Mouse (Mus musculus) embryo, embryonic 11 days (tissue): ENCODE data around the gene Ppp1r1b.

Source experiments
- DNase-seq: peaks from one replicate; pipeline ENCODE4 v3.0.0-alpha.2; 2015

Gene Ppp1r1b

DNA sequence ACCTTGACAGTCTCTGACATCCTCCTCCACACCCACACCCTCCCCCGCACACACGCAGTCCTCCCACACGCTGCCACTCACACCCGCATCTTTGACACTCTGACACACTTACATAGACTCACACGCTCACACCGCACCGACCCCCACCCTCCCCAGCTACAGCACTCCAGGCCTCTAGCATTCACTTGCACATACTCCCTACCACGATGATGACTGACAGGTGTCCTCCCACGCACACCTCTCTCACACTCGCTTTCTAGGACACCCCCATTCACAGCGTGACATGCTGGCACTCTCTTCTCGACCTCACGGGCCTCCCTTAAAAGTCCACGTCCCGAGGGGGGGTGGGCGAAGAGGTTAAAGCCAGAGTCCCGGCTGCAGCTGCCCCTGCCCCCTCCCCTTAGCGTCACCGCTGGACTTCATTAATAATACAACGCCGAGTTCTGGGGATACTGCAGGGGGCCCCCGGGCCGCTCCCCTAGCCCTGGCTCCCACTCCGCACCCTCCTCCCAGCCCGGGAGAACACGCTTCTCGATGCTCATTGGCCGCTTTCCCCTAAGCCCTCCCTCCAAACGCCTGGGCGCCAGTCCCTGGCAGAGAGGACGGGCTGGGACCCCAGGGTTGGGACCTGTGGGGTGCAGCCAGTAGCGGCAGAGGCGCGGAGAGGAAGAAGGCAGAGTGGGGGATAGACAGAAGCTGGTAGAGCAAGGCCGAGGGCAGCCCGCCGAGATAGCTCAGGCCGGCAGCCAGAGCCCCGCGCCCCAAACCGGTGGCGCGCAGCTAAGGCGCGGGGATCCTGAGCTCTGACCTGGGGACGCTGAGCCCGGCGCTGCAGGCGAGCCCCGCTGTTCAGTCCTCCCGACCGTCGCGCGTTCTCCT is at the start of gene Ppp1r1b:
Gene Ppp1r1b (plus strand): TSS at position 322 of the 879 bp plus-strand sequence.
- peak; percentile 59 for DNase-seq

DNA sequence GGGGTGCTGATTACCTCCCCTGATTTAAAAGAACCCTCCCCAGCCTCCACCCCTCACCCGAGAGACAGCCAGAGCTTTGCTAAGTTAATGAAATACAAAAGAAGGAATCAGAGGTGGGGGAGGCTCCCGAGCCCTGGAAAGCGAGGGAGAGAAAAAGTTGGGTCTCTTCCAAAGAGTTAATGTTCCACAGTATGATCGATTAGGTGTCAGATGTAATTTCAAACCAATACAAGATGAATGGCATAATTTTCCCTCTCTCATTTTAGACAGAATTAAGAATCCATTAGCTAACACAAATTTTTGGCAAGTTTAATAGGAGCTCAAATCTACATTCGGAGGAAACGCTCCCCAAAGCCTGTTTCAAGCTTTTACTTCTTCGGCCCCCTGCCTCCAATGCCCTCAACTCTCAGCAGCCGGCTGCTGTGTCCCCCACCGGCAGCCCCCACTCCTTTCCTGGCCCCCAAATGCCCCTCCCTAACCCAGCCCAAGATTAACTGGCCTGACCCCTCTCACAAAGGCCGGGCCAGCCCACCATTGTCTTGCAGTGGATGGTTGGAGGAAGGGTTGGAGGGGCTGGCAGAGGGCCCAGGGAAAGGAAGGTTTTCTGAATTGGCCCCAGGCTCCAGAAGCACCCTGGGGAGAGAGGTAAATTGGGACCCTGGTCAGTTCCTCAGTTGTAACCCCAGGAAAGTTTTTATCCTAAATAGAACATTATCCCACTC is 49.6 kb upstream of the Ppp1r1b start:
- DNase-seq = peak; percentile 41

DNA sequence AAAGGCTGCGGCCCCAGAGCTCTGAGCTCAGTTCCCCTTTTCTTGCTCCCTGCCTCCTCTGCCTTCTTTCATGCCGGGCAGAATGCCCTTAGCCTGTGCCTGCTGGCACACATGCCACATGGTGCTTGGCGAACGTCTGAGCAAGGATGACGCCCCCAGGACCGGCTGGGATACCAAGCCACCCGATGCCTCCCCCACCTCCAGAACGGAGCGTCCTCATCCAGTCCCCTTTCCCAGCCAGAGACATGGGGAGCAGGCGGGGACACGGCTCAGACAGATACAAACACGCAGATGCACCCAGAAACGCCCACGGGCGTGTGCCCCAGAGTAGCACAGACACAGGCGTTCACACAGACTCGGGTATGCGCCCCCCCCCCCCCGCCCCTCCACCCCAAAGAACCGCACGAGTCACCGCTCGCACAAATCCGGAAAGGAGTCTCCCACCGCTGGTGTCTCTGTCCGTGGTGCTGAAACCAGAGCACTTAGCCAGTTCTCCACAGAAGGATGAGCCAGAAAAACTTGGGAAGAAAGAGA is 34.3 kb upstream of the Ppp1r1b start:
- peak; percentile 88 for DNase-seq

DNA sequence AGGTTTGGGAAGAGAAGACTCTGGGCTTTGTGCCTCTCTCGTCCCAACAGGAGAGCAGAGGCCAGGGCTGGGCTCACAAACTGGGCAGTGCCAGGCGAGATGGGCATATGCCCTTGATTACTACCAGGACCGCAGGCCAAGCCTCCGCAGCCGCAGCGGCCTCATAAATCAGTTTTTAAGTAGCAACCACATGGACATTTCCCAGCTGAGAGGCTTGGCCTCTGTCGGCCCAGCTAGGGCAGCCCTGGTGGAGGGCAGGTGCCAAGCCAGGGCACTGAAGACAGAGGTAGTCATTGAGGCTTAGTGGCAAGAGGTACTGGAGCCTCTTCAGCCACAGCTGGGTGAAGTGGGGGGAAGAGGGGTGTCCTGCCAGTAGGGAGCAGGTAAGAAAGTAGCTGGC is 30.7 kb upstream of the Ppp1r1b start:
- no peak for DNase-seq

DNA sequence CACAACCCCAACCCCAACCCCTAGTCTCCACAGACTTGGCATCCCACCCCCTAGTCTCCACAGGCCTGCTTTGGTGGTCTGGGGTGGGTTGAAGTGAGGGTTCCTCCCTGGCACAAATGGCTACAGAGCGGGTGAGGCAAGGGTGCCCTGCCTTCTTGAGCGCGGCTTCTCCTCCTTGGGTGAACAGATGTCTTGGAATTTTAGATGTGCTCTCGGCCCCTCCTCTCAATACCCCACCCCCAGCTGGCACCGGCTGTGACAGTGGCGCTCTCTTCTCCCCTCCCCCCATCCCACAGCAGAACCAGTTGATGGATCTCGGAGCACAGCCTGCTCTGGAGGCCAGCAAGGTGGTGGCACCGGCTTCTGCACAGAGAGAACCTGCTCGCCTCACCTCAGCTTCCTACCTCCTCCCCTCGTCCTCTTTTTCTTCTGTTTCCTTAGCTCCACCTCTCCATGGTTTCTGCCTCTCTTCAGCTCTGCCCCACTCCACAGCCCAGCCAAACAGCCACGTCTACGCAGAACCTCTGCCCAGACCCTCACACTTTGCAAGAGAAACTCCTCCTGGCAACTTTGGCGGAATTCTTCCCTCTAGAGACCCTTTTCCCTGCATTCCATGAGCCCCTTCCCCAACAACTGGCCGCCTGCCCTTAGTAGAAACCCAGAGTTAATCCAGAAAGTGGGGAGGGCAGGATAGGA is 29.6 kb upstream of the Ppp1r1b start:
- DNase-seq = no peak

DNA sequence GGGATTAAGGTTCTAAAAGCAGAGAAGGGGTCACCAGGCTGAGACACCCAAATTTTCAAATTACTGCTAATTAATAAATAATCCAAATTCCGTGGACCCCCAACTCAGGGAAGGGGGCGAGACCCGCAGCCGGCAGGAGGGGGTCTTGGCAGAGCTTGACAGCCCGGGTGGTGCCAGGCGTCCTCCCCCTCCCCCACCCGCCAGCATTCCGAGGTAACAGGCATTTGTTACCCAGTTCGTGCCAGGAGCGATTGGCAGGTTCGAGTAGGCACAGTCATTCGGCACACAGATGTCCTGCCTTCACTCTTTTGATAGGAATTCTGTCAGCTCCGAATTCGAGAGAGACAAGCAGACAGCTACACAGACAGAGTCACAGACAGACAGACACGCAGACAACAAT is 29.1 kb upstream of the Ppp1r1b start:
- no peak for DNase-seq

DNA sequence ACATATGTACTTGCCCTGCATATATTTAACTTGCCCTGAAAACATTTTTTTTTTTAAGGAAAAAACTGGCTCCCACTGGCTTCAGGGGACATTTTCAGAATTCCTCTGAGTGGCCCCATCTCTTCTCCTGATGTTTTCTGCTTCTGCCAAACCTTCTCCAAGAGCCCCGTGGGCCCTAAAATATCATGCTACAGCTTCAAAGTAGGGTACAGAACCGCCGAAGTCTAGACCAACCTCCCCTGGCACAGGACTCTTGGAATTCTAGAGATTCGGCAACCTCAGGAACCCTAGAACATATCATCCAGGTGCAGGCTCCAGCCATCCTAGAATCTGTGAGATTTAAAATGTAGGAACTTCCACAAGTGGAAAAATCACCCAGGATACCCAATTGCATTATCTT is 28.7 kb upstream of the Ppp1r1b start:
- no peak for DNase-seq

DNA sequence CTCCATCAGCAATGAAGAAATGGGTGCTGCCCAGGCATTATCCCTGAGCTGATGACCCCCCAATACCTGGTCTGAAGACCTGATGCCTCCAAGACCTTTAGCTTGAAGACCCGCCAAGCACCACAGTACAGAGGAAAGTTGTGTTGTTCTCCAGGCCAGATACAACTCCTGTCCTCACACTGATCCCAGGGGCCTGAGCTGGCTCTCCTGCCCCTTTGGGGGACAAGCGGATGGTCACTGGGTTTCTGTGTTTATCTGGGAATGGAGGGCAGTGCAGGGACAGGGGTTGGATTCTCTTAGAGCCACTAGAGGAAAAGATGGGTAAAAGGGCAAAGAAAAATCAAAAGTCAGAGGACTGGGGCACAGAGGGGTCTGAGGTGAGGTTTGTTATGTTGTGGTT is 28.3 kb upstream of the Ppp1r1b start:
- DNase-seq = no peak

DNA sequence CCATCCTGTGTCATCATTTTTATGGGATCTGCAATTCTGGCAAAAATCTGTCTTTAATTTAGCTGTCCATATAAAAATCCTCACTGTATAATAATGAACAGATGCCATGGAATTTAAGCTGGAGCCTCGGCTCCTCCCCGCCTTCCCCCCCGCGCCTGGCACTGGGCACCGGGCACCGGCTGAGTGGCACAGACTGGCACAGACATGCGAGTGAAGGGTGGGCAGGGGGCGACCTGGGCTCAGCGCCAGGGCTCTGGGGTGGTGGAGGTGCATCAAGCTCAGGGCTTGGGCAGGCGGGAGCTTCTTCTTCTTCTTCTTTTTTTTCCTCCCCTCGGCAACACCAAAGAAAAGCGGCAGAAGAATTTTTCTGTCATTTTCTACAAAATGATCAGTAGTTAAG is 27.8 kb upstream of the Ppp1r1b start:
- no peak for DNase-seq

DNA sequence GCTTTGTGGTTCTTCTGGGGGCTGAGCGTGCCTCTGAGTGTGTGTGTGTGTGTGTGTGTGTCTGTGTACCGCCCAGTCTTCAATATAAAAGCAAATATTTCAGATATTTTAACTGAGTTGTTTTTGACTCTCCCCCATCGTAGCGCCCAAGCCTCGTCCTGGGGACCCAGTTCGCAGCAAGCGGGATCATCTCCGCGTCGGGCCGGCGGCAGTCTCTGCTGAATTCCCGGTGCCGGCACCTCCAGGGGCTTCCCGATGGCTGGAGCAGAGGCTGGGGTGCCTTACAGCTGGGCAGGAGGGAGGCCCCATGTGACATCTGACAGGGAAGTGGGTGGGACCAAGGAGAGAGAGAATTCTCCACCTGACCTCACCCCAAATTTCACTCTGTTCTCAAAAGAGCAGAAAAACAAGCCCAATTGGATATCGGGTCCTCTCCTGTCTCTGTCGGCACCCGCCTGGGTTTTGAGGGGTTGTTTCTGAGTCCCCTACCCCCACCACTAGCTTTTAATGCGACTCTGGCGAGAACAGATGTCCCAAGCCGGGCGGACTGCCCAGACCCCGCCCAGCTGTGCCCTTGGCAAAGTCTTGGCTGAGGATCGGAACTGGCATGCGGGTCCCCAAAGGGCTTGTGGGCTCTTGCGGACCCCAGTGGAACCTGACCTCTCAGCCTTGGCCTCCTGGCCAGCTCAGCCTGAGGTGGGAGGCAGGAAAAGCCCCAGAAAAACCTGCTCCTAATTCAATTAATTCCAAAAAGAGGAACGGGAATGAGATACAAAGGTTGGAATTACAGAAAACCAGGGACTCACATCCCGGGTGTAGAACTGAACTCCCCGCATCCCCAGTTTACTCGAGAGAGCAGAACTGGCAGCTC is 27.2 kb upstream of the Ppp1r1b start:
- DNase-seq = no peak

DNA sequence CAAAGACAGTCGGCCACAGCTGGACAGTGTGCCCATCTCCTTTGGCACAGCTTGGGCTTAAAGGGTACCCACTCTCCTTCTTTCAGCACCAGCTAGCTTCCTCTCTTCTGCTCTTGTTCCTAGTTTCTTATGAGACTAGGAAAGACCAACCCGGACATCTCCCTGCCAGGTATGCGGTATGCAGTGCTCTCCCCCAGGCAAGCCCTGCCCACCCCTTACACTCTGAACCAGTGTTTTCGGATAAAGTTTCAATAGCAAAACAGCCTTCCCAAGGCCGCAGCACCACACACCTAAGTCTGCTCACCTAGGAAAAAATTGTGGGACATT is 26.6 kb upstream of the Ppp1r1b start:
- DNase-seq = no peak

DNA sequence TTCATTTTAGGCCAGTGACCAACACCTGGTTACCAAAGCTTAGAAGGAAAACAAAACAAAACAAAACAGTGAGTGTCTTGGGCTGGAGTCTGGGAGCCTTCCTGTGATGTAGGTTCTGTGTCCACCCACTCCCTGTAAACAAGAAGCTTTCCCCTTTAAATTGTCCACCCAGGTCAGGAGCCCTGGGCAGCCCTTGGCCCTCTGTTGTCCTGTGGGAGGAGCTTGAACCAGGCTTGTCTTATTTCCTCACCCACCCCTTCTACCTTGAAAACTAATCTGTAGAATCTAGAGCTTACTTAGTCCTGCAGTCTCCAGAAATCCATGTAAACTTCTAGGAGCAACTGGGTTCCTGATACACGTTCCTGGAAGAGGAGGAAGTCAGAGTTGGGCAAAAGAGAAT is 26.0 kb upstream of the Ppp1r1b start:
- DNase-seq = no peak

DNA sequence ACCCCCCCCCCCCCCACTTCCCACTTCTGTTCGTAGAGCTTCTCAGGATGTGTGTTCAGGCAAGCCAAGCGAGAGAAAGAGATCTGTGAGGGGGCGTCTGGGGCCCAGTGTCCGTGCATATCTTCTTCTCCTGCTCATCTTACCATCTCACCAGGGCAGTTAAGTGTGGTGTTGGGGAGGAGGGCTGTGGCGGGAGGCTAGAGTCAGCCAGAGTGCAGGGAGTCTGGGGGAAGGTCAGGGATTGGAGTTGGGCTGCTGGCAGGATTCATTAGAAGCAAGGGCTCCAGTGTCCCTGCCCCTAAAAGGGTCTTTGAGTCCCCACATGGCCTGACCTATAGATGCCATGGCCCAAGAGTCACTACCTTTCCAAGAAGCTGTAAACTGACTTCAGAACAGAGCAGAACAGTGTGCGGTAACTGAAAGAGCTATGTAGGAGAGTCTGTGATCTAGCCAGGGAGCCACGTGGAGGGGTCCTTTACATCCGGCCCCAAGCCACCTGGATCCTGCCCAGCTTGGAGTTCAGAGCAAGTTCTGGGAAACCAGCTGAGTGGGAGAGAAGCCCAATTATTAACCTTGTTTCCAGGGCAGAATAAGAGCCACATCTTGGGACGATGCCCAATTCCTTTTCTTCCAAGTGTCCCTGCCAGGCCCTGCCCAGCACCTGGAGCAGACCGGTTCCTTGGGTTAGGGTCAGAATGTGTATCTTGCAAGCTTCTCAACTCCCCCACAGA is 24.9 kb upstream of the Ppp1r1b start:
- no peak for DNase-seq

DNA sequence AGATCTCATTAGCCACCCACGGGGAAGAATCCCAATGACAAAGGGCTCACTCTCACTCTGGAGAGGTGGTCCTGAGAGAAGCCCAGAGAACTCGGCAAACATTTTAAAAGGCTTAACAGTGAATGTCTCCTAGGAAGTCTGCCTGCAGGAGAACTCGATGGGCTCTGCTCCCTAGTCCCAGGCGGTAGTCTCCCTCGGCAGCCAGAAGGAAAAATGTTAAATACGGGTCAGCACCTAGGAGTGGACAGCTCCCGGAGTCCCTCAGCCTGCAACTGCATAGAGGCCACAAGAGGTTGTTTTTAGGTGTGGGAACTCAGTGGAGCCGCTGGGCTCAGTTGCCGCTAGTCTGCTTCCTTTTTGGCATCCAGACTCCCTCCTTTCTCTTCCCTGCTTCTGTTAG is 24.3 kb upstream of the Ppp1r1b start:
- peak; percentile 65 for DNase-seq

DNA sequence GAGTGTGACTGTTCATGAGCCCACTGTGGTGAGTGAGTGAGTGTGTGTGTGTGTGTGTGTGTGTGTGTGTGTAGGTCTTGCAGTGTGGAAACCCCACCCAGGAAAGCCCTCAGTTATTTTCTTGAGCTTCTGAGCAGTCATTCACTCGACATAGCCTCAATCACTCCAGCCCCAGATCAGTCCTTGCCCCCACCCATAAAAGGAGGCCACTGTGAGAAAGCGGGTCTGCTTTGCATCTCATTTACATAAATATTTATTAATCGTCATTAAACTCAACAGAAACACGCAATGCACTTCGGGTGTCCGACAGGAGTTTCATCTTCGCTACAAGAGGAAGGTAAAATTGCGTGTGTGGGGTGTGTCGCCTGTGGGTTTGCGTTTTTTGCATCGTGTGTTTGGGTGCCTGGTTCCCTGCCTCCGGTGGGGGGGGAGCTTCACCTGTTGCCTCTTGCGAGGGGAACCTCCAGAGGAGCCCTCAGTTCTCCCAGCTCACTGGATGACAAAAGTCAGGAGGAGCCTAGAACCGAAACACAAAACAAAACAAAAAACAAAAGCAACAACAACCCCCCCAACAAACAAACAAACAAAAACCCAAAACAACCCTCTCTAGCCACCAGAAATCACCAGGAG is 22.9 kb upstream of the Ppp1r1b start:
- DNase-seq = no peak

DNA sequence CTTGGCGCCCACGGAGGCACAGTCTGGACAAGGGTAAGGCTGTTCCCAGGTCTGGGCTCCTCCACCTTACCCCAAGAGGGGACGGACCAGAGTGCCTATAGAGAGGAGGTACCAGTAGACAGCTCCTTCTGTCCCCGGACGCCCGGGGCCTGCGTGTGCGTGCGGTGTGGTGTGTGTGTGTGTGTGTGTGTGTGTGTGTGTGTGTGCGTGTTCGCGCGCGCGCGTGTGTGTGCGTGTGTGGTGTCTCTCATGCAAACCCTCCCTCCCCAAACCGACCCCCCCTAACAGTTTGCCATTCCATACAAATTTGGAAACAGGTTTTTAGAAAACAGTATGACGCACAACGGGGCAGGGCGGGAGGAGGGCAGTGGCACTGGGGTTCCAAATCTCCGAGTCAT is 22.4 kb upstream of the Ppp1r1b start:
- no peak for DNase-seq

DNA sequence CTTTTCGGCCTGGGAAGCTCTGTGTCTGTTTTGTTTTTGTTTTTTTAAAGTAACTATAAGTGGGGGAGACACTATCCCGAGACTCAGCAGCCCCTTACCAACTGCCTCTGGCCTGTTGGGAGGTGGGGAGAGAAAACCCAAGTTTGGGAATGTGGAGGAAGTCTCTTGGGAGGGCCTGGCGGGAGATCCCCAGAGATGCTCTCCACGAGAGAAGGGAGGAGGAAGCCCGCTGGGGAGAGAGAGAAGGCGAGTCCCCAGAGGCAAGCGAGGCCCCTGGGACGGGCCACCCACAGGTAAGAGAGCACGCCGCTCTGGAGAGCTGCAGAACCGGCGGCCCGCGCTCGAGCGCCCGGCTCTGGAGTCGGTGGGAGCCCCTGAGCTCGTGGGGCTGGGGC is 21.5 kb upstream of the Ppp1r1b start:
- DNase-seq = no peak

DNA sequence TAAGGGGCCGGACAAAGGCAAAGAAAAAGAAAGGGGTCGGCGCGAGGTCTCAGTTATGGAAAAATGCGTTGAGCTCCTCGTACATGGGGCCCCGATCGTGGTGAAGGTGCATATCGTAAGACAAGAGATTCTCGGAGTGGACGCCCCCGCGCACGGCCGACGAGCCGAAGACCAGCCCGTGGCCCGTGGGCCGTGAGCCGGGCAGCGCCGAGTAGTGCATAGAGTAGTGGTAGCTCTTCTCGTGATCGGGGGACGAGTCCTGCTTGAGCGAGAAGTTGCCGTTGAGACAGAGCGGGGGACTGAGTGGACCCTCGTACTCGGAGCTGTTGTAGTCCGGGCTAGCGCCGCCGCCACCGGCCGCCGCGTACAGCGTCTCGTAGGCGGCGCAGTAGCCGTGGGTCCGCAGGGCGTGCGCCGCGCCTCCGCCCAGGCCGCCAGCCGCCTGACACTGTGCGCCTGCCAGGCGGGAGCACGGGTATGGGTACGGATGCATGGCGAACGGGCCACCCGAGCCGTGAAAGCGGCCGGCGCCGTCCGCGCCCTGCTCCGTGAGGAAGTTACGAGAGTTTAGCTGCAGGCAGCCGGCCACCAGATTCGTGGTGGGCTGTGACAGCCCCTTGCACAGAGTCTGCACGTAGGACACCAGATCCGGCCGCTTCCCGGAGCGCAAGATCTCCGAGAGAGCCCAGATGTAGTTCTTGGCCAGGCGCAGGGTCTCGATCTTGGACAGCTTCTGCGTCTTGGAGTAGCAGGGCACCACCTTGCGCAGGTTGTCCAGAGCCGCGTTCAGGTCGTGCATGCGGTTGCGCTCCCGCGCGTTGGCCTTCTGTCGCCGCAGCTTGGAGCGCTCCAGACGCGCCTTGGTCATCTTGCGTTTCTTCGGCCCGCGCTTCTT is 20.8 kb upstream of the Ppp1r1b start:
- peak; percentile 54 for DNase-seq

DNA sequence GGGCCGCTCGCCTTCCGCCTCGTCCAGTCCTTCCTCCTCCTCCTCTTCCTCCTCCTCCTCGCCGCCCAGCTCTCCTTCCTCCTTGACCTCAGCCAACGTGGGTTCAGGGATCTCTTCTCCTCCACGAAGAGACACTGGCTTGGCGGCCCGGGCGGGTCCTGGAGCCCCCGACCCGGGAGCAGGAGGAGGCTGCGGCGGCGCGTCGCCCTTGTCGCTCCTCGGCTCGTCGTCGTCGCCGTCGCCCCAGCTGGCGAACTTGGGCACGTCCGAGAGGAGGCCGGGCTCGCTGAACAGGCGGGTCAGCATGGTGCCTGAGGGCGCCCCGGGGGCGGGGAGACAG is 20.2 kb upstream of the Ppp1r1b start:
- peak; percentile 41 for DNase-seq

DNA sequence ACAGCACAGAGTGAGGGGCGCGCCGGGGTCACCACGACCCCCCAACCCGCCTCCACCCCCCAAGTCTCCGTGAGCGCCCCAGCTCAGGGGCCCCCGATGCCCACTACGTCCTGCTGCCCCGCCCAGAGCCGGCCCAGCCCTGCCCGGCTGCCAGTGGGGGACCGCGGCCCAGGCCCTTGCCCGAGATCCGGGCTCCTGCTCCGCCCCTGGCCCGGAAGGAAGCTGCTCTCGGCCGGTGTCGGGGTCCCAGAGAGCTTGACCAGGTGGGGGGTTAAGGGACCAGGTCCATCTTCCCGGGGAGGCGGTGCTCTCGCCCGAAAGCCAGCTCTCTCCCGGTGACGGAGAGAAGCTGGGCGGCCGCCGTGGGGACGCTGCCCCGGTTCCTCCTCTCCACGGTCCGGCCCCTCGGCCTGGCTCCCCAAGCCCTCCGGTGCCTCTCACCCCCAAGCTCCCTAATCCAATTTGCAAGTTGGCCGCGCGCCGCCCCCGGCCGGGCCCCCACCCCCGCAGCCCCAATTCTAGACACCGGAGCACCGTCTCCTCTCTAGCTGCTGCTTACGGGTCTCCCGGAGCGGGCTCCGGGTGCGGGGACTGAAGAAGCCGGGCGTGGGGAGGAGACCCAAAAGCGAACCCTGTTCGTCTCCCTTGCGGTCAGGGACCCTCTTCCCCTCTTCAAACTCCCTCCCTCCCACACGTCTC is 19.7 kb upstream of the Ppp1r1b start:
- no peak for DNase-seq
